Mouse (Mus musculus): Measurements from ENCODE around the gene Phyh. TPM values are rescaled to one million over a fixed set of nuclear protein-coding genes. Genes with fewer than 3 reads are reported as not detected.

Phyh gene
- total RNA-seq, 2 experiments from 2014 or later, result 7.8 to 20.2 TPM

- ATAC-seq (replicated peaks; ENCODE audit: low FRiP score, low TSS enrichment, poor library complexity, severe bottlenecking), result no peak
Observed at GRCm38 (mm10) chr2:4987388-4988180, 68.8 kb downstream of the Phyh start.

Other genes starting within 250 kb of the Phyh start
- gene Bend7, start 201.2 kb upstream of the Phyh start, total RNA-seq (2014; fragmentation: Nextera tagmentation), result 0.48 TPM in 1 of 2 replicates, not detected in the other
- gene Bend7, start 201.2 kb upstream of the Phyh start, total RNA-seq (2017), result 0.30 TPM in 1 of 2 replicates, not detected in the other
- gene Sephs1, start 37.5 kb upstream of the Phyh start, total RNA-seq (2014; fragmentation: Nextera tagmentation), result 35.1 and 35.5 TPM in 2 replicates
- 38.0 and 38.4 TPM in 2 replicates for gene Sephs1, start 37.5 kb upstream of the Phyh start, total RNA-seq (2017)
- gene Ucma, start 57.1 kb downstream of the Phyh start, total RNA-seq (2014; fragmentation: Nextera tagmentation), result not detected in 2 replicates
- not detected in 2 replicates for gene Ucma, start 57.1 kb downstream of the Phyh start, total RNA-seq (2017)
- 121 and 141 TPM in 2 replicates for gene Mcm10, start 93.8 kb downstream of the Phyh start, total RNA-seq (2014; fragmentation: Nextera tagmentation)
- 92.5 and 121 TPM in 2 replicates for gene Mcm10, start 93.8 kb downstream of the Phyh start, total RNA-seq (2017)
- gene Optn, start 145.0 kb downstream of the Phyh start, total RNA-seq (2014; fragmentation: Nextera tagmentation), result 89.0 and 116 TPM in 2 replicates
- 193 and 249 TPM in 2 replicates for gene Optn, start 145.0 kb downstream of the Phyh start, total RNA-seq (2017)
- not detected in 2 replicates for gene Ccdc3, start 218.8 kb downstream of the Phyh start, total RNA-seq (2014; fragmentation: Nextera tagmentation)
- gene Ccdc3, start 218.8 kb downstream of the Phyh start, total RNA-seq (2017), result not detected in 2 replicates